Mouse (Mus musculus) liver, embryonic 15.5 days (tissue): ENCODE results near the gene Sgsm1. TPM values are rescaled to one million over a fixed set of nuclear protein-coding genes. Genes with fewer than 3 reads are reported as not detected.

Experiments
- ATAC-seq: fragments of 200-750 bp; cut with Nextera tagmentation; 2 replicates; pipeline ENCODE4 v1.8.0; 2017; ENCODE audit warnings: moderate number of reproducible peaks, mild to moderate bottlenecking, moderate library complexity; ENCODE audit not compliant: insufficient read depth
- H3K27ac ChIP-seq: fragments of 300-500 bp; sonication (generic); replicated peaks from 2 replicates; pipeline ENCODE4 v1.5.1; 2015; ENCODE audit warnings: mild to moderate bottlenecking, inconsistent platforms
- H3K27me3 ChIP-seq: fragments of 300-500 bp; sonication (generic); 2 replicates; pipeline ENCODE4 v1.6.1; 2015; ENCODE audit warnings: mild to moderate bottlenecking, inconsistent platforms
- H3K36me3 ChIP-seq: fragments of 300-500 bp; sonication (generic); replicated peaks from 2 replicates; pipeline ENCODE4 v1.6.1; 2015; ENCODE audit warnings: moderate library complexity, mild to moderate bottlenecking, inconsistent platforms
- H3K4me1 ChIP-seq: fragments of 300-500 bp; sonication (generic); replicated peaks from 2 replicates; pipeline ENCODE4 v1.6.1; 2015; ENCODE audit warnings: inconsistent platforms
- H3K4me2 ChIP-seq: fragments of 300-500 bp; sonication (generic); 2 replicates; pipeline ENCODE4 v1.6.1; 2015; ENCODE audit warnings: moderate library complexity, mild to moderate bottlenecking, inconsistent platforms
- H3K4me3 ChIP-seq: fragments of 300-500 bp; sonication (generic); replicated peaks from 2 replicates; pipeline ENCODE4 v1.5.1; 2015; ENCODE audit warnings: mild to moderate bottlenecking, inconsistent platforms
- H3K9ac ChIP-seq: fragments of 300-500 bp; sonication (generic); 2 replicates; pipeline ENCODE4 v1.6.1; 2015; ENCODE audit warnings: moderate library complexity, mild to moderate bottlenecking, inconsistent platforms
- H3K9me3 ChIP-seq: fragments of 300-500 bp; sonication (generic); replicated peaks from 2 replicates; pipeline ENCODE4 v1.6.1; 2016; ENCODE audit warnings: inconsistent platforms
- WGBS: fragments of 180-500 bp; shearing (Covaris S2); methylation state at CpG from one replicate; pipeline ENCODE4 v1.1.7; 2015; ENCODE audit warnings: mixed read lengths; ENCODE audit not compliant: insufficient replicate concordance; 5-methylcytosine and 5-hydroxymethylcytosine counted together
- polyA plus RNA-seq: library from polyadenylated mRNA; unstranded; fragments of >200 nt; fragmentation: Nextera tagmentation; extraction: Ambion mirVana; gene quantifications from 2 replicates; pipeline ENCODE4 v1.2.1, GENCODE M21; 2015

Gene Sgsm1
- polyA plus RNA-seq, 1 experiment from 2014 or later = 1.7 TPM

- Histone ChIP-seq H3K9ac (no peak overlapping the region), H3K36me3 (no peaks in the 10 kb centered on the region), H3K4me3 (no peak overlapping the region), H3K27me3 (peaks cover 60% of the 10 kb centered on the region), H3K4me2 (peak overlapping the region; percentile 60), H3K27ac (no peak overlapping the region), H3K4me1 (no peaks in the 10 kb centered on the region), H3K9me3 (no peaks in the 10 kb centered on the region)
- no peak for ATAC-seq
- 54% methylated on average over 22 of the region's 22 CpGs for WGBS
Measured at GRCm38 (mm10) chr5:113309491-113310376, 852 bp downstream of the Sgsm1 start.

- Histone ChIP-seq H3K9ac (no peak overlapping the region), H3K9me3 (no peaks in the 10 kb centered on the region), H3K4me3 (no peak overlapping the region), H3K36me3 (no peaks in the 10 kb centered on the region), H3K4me1 (no peaks in the 10 kb centered on the region), H3K27me3 (peaks cover 50% of the 10 kb centered on the region), H3K4me2 (no peak overlapping the region), H3K27ac (no peak overlapping the region)
- 8% methylated on average over 25 of the region's 25 CpGs for WGBS
- ATAC-seq = no peak
Measured at GRCm38 (mm10) chr5:113306750-113307477, 3.7 kb downstream of the Sgsm1 start.

- no peaks in the 10 kb centered on the region for H3K36me3 ChIP-seq
- no peak for ATAC-seq
- no peak overlapping the region for H3K9ac ChIP-seq
- peaks cover 30% of the 10 kb centered on the region for H3K27me3 ChIP-seq
- no peaks in the 10 kb centered on the region for H3K9me3 ChIP-seq
- H3K4me3 ChIP-seq = no peak overlapping the region
- H3K4me1 ChIP-seq = no peaks in the 10 kb centered on the region
- no peak overlapping the region for H3K4me2 ChIP-seq
- 66% methylated on average over 5 of the region's 5 CpGs for WGBS
- H3K27ac ChIP-seq = no peak overlapping the region
Measured at GRCm38 (mm10) chr5:113304527-113304926, 6.1 kb downstream of the Sgsm1 start.

- H3K4me1 ChIP-seq = no peaks in the 10 kb centered on the region
- 20% methylated on average over 13 of the region's 13 CpGs for WGBS
- no peak overlapping the region for H3K4me2 ChIP-seq
- H3K9me3 ChIP-seq = no peaks in the 10 kb centered on the region
- H3K27ac ChIP-seq = no peak overlapping the region
- no peak overlapping the region for H3K9ac ChIP-seq
- no peaks in the 10 kb centered on the region for H3K36me3 ChIP-seq
- peaks cover 4% of the 10 kb centered on the region for H3K27me3 ChIP-seq
- ATAC-seq = no peak
- no peak overlapping the region for H3K4me3 ChIP-seq
Measured at GRCm38 (mm10) chr5:113301841-113302240, 8.7 kb downstream of the Sgsm1 start.

GRCm38 (mm10) chr5:113300148-113300889 lies 10.3 kb downstream of the Sgsm1 start:
- Histone ChIP-seq H3K9me3 (no peaks in the 10 kb centered on the region), H3K4me1 (no peaks in the 10 kb centered on the region), H3K4me2 (no peak overlapping the region), H3K4me3 (no peak overlapping the region), H3K27me3 (no peaks in the 10 kb centered on the region; the same call in 1 of the 2 replicates), H3K36me3 (no peaks in the 10 kb centered on the region), H3K27ac (no peak overlapping the region), H3K9ac (no peak overlapping the region)
- no peak for ATAC-seq
- WGBS = 58% methylated on average over 22 of the region's 22 CpGs

- WGBS = 44% methylated on average over 9 of the region's 9 CpGs
- no peak for ATAC-seq
- H3K27ac ChIP-seq = no peak overlapping the region
Measured at GRCm38 (mm10) chr5:113299433-113299832, 11.2 kb downstream of the Sgsm1 start.

GRCm38 (mm10) chr5:113298826-113299225 lies 11.8 kb downstream of the Sgsm1 start:
- WGBS = 64% methylated on average over 6 of the region's 6 CpGs

More at GRCm38 (mm10) chr5:113299433-113299832, 11.2 kb downstream of the Sgsm1 start:
- no peaks in the 10 kb centered on the region for H3K4me1 ChIP-seq
- no peaks in the 10 kb centered on the region; the same call in 1 of the 2 replicates for H3K27me3 ChIP-seq
- no peaks in the 10 kb centered on the region for H3K9me3 ChIP-seq
- H3K9ac ChIP-seq = no peak overlapping the region
- H3K36me3 ChIP-seq = no peaks in the 10 kb centered on the region
- no peak overlapping the region for H3K4me3 ChIP-seq
- no peak overlapping the region for H3K4me2 ChIP-seq

GRCm38 (mm10) chr5:113298040-113298439 lies 12.5 kb downstream of the Sgsm1 start:
- WGBS = 18% methylated on average over 12 of the region's 12 CpGs
- Histone ChIP-seq H3K36me3 (no peaks in the 10 kb centered on the region), H3K4me2 (no peak overlapping the region), H3K9ac (no peak overlapping the region), H3K27me3 (no peaks in the 10 kb centered on the region; the same call in 1 of the 2 replicates), H3K4me3 (no peak overlapping the region), H3K27ac (no peak overlapping the region), H3K4me1 (no peaks in the 10 kb centered on the region), H3K9me3 (no peaks in the 10 kb centered on the region)
- no peak for ATAC-seq

More at GRCm38 (mm10) chr5:113298826-113299225, 11.8 kb downstream of the Sgsm1 start:
- Histone ChIP-seq H3K4me3 (no peak overlapping the region), H3K4me1 (no peaks in the 10 kb centered on the region), H3K36me3 (no peaks in the 10 kb centered on the region), H3K9me3 (no peaks in the 10 kb centered on the region), H3K27me3 (no peaks in the 10 kb centered on the region; the same call in 1 of the 2 replicates), H3K27ac (no peak overlapping the region), H3K9ac (no peak overlapping the region), H3K4me2 (no peak overlapping the region)
- no peak for ATAC-seq

- WGBS = 34% methylated on average over 4 of the region's 4 CpGs
Measured at GRCm38 (mm10) chr5:113295791-113296190, 14.8 kb downstream of the Sgsm1 start.

GRCm38 (mm10) chr5:113294575-113294974 lies 16.0 kb downstream of the Sgsm1 start:
- H3K4me2 ChIP-seq = no peak overlapping the region
- no peaks in the 10 kb centered on the region for H3K9me3 ChIP-seq
- H3K36me3 ChIP-seq = no peaks in the 10 kb centered on the region
- ATAC-seq = no peak
- 73% methylated on average over 5 of the region's 5 CpGs for WGBS
- H3K27ac ChIP-seq = no peak overlapping the region
- no peak overlapping the region for H3K9ac ChIP-seq
- H3K27me3 ChIP-seq = no peaks in the 10 kb centered on the region; the same call in 1 of the 2 replicates
- no peak overlapping the region for H3K4me3 ChIP-seq
- no peaks in the 10 kb centered on the region for H3K4me1 ChIP-seq

More at GRCm38 (mm10) chr5:113295791-113296190, 14.8 kb downstream of the Sgsm1 start:
- no peaks in the 10 kb centered on the region; the same call in 1 of the 2 replicates for H3K27me3 ChIP-seq
- no peak overlapping the region for H3K4me2 ChIP-seq
- no peaks in the 10 kb centered on the region for H3K9me3 ChIP-seq
- no peak overlapping the region for H3K4me3 ChIP-seq
- ATAC-seq = peak; percentile 67
- H3K27ac ChIP-seq = no peak overlapping the region
- no peaks in the 10 kb centered on the region for H3K36me3 ChIP-seq
- no peaks in the 10 kb centered on the region for H3K4me1 ChIP-seq
- H3K9ac ChIP-seq = no peak overlapping the region
